Mouse (Mus musculus) megakaryocyte-erythroid progenitor cell, adult 5 weeks (primary cell): ENCODE data around the gene Ell2. TPM values are rescaled to one million over a fixed set of nuclear protein-coding genes. Genes with fewer than 3 reads are reported as not detected.

Experiments used
- polyA plus RNA-seq: library from polyadenylated mRNA; stranded (reverse); fragments of >175 nt; gene quantifications from 2 replicates; pipeline ENCODE4 v1.2.3, GENCODE M21; 2012

The Ell2 gene
- 13.5 and 14.9 TPM in 2 replicates for polyA plus RNA-seq

DNA sequence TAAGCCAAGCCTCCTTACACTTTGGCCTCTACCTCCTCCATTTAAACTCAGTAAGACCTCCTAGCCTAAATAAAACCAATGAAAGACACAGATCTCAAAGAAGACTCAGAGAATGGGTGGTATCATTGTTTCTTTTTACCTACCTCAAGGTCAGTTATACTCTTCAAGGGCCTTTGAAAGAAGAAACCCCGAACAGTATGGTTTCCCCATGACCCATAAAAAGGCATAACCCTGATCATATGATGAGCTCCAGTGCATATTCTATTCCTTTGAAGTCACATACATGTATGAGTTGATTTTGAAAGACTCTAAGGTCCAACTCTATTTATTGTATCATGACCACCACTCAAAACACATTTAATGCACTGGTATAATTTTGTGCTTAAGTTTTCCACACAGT, at the start of gene Ell2:
Ell2 (plus strand) TSS at position 301 of the 400 bp plus-strand sequence.

Other genes with a start within 250 kb of the Ell2 start
- gene Glrx, start 133.1 kb downstream of the Ell2 start, polyA plus RNA-seq = 6.9 and 7.2 TPM in 2 replicates
- 1.3 and 2.4 TPM in 2 replicates for gene Rhobtb3, start 237.2 kb downstream of the Ell2 start, polyA plus RNA-seq